Mouse (Mus musculus): Measurements from ENCODE around the gene Pakap.

The Pakap gene

GRCm38 (mm10) chr4:57632386-57632785 lies 64.4 kb downstream of the Pakap start:
- no peak for DNase-seq

DNA sequence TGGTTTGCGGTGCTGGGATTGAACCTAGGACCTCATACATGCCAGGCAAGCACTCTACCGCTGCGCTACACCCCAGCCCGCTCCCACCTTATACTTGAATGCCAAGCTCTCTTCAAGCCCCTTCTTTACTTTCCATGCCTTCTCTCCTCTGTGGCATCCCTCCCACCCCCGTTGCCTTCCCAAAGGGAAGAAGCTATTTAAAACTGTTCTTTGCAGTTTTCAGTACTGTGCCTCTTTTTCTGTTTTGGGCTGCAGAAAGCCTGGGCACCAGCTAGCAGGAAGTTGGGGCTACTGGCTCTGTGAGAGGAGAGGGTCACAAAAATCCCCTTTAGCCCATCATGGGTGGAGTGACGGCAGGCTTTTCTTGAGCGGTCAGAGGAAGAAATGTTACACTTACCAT lies 65.1 kb downstream of the Pakap start:
- DNase-seq, result no peak

DNA sequence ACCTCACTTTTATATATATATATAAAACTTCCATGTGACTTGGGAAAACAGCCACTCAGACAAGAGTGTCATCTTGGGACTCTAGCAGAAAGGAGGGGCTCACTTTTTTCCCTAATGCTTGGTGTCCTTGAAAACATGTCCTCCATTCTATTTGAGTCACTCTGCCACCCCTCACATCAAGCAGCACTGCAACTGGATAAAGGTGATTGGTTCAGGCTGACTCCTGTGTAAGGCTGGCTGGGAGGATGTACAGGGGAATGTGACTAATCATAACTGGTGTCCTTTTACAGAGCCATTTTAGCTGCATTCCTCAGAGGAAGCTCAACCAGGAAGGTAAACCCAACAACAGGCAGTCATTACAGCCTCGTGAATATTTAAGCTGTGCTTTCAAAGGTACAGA lies 67.0 kb downstream of the Pakap start:
- DNase-seq, result no peak

DNA sequence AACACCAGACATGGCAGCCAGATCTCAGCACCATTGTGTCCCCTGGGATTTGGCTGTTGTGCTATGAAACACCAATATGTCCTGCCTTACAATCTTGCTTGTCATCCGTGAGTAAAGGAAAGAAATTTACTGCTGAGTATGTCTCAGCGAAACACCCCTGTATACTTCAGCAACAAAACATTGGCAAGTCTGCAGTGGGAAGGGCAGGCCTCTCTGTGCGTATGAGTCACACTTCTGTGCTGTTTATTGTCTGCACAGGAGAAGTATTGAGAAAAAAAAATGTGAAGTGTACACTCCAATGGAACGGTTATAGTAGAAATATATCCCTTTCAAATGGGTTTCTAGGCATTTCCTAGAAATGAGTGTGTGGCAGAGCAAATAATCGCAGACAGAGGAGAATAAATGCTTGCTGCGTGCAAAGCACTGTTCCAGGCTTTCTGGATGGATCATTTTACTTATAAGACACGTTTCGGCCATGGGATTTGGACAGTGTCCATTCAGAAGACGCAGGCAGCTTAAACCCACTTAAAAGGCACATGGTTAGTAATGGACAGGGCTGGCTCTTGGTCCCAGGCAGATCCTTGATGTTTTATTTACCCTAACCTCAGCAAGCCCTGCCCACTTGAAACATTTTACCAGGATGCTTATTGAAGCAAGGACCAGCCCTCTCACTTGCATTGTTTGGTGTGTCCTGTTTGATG lies 69.0 kb downstream of the Pakap start:
- DNase-seq, result no peak

DNA sequence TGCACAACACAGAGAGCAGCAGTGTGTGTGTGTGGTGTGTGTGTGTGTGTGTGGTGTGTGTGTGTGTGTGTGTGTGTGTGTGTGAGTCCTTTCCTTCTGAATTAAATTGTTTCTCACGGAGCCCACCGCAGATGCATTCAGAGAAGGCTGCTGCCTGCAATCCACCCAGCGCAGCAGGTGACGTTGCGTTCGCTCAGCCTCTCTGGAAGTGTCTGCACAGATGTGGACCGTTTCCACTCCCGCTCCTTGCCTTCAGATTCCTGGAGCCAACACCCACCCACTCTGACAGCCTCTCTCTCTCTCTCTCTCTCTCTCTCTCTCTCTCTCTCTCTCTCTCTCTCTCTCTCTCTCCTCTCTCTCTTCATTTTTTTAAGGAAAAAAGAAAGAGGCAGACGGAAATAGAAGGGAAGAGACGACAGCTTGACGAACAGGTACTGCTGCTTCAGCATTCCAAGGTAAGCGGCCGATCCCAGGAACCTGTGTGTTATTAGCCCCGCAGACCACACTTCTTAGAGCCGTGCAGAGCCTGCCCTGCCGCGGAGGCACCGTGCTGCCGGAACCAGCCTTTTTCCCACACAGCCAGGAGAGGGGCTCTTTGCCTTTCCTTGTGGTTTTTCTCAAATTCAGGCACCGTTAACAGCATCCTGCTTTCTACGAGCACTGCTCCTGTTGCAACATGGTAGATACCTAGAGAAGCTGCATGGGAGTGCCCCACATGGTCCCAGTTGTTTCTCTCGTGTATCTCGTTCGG lies 69.8 kb downstream of the Pakap start:
- DNase-seq, result peak; percentile 65

DNA sequence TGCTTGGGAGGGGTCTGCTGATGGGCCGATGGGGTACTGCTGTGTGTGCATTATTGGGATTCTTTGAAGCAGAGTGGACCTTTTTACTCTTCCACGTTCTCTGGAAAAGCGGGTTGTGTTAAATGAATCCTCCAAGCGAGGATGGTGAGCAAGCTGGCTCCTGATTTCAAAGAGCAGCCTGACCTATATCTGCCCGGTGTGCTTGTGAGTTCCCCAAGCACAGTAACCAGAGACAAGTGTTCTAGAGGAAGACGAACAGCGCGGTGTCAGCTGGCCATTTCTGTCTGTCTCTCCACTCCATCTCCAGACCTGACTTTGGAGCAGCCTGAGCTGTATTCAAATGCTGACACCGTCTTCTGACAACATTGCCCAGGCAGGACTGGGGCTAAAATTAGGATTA lies 71.0 kb downstream of the Pakap start:
- no peak for DNase-seq

- DNase-seq, result no peak
Observed at GRCm38 (mm10) chr4:57640222-57640621, 72.2 kb downstream of the Pakap start.

GRCm38 (mm10) chr4:57640971-57641370 lies 73.0 kb downstream of the Pakap start:
- no peak for DNase-seq

DNA sequence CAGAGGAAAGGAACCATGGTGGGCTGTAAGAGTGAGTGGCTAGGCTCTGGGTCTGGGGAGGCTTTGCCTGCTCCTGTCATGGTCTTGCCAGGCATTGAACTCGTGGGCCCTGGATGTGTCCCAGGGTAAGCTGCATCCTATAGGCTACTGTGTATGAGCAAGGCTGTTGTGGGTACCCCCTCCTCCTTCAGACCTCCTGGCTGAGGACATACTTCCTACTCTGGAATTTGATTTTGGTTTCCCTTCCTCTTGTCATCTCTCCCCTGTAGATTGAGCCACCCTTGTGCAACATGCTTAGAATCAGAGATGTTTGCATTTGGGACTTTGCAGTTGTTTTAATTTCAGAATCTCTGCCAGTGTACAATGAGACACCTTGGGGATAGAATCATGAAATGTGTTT lies 83.0 kb downstream of the Pakap start:
- no peak for DNase-seq

- no peak for DNase-seq
Observed at GRCm38 (mm10) chr4:57651547-57651946, 83.6 kb downstream of the Pakap start.

GRCm38 (mm10) chr4:57652185-57652904 lies 84.4 kb downstream of the Pakap start:
- DNase-seq, result no peak

- no peak for DNase-seq
Observed at GRCm38 (mm10) chr4:57655966-57656365, 88.0 kb downstream of the Pakap start.

GRCm38 (mm10) chr4:57656388-57656787 lies 88.4 kb downstream of the Pakap start:
- no peak for DNase-seq

GRCm38 (mm10) chr4:57656861-57657260 lies 88.9 kb downstream of the Pakap start:
- DNase-seq, result no peak

GRCm38 (mm10) chr4:57660470-57660869 lies 92.5 kb downstream of the Pakap start:
- DNase-seq, result no peak

- DNase-seq, result no peak
Observed at GRCm38 (mm10) chr4:57666101-57666500, 98.1 kb downstream of the Pakap start.

DNA sequence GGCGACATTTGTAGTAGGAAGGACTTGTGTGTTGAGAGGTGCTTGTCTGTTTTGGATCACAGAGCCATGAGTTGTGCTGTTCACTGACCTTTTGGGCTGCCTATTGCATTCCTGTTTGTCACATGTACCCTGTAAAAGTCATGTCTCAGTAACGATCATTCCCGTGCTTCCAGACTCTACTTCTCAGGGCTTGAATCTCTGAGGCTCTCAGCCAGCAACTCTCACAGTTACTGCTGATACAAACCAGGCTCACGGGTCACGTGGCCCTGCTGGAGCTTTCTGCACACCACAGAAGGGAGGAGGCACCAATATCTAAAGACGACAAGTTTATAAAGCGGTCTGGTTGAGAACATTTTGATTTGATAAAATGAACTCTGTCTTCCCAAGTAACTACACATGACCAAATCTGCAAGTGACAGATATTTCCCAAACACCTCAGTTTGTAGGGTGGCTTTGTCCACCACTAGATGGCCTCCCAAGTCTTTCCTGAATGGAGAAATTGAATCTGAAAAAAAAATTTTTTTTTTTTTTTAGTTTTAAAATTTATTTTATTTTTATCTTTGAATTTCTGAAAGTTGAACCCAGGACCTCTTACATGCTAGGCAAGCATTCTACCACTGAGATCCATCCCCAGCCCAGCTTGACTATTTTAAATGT lies 103.0 kb downstream of the Pakap start:
- DNase-seq, result no peak

- DNase-seq, result no peak
Observed at GRCm38 (mm10) chr4:57672541-57672940, 104.6 kb downstream of the Pakap start.

- DNase-seq, result peak; percentile 89
Observed at GRCm38 (mm10) chr4:57672996-57673906, 105.3 kb downstream of the Pakap start.

- no peak for DNase-seq
Observed at GRCm38 (mm10) chr4:57674351-57674750, 106.4 kb downstream of the Pakap start.

DNA sequence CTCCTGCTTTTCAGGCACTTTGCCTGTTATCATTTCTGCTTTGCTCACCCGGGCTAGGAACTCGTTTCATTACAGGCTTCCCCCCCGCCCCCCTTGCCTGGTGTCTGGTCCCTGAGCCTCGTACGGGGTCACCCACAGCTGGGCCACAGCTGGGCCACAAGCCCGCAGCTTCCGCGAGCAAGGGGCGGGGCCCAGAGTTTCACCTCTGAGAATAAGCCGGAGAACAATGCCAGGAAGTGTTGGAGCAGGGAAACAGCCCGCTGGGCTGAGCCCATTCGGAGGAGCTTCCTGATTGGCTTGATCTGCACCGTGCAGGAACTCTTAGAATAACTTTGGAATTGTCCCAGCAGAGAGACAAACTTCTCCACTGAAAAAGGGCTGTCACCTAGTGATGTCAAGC lies 107.4 kb downstream of the Pakap start:
- DNase-seq, result no peak

DNA sequence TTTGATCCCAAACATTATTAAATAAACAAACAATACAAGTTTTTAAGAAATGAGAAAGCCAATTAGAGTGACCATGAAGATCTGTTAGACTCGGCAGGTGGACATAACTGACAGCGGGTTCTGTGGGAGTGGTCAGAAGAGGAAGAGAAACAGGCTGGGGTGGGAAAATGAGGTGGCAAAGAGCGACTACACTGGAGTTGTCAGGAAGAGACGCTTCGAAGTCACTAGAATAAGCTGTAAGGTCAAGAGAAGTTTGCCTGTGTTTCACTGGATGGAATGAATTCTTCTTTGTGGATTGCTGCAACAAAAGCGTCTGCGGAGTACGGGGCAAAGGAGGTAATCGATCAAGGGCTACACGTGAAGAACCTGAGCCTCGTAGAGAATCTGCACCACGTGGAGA lies 109.9 kb downstream of the Pakap start:
- DNase-seq, result no peak

Data from right cerebral cortex, postnatal 14 days (tissue).